Mouse (Mus musculus) ovary, postnatal 36 days (tissue): Measurements from ENCODE around the gene Zfp36.

ENCODE experiments used
- DNase-seq: peaks from one replicate; pipeline ENCODE4 v3.0.0; 2022; ENCODE audit warnings: low spot score, mixed read lengths

Zfp36 gene

GRCm38 (mm10) chr7:28338108-28338998, 41.7 kb downstream of the Zfp36 start, which contains the start of gene Supt5:
TSS of gene Supt5 (minus strand) at chr7:28338746.
- DNase-seq = peak; percentile 96

GRCm38 (mm10) chr7:28335471-28335870, 44.6 kb downstream of the Zfp36 start:
- DNase-seq = no peak

- DNase-seq = no peak
Measured at GRCm38 (mm10) chr7:28334534-28334933, 45.5 kb downstream of the Zfp36 start.

GRCm38 (mm10) chr7:28328260-28328659, 51.8 kb downstream of the Zfp36 start:
- no peak for DNase-seq
